Mouse (Mus musculus): ENCODE measurements around the gene Rpl36-ps4. TPM values are rescaled to one million over a fixed set of nuclear protein-coding genes. Genes with fewer than 3 reads are reported as not detected.

Rpl36-ps4 gene
- total RNA-seq (2021) = not detected
- long read RNA-seq, experiment 1 = 0 reads
- long read RNA-seq, experiment 2 = 0 reads

DNA sequence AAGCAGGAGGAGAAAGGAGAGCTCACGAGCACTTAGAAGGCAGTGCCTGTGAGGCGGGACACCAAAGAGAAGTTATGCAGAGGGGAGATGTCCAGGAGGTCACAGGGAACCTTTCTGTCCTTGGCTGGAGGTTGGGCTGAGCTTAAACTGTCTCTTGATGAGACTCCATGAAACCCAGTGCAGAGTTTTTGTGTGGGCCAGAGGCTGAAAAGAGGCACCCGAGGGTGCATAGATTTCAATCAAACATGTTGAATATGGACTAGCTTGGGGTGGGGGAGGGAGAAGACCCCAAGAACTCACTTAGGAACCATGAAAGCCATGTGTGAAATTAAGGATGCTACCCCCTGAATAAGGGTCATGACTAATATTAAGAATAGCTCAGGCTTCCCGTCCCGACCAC, at the start of gene Rpl36-ps4:
Gene Rpl36-ps4, plus strand, starts transcription at position 301 of the 400 bp plus-strand sequence.
- H3K4me3 ChIP-seq = no peak within 1 kb of the TSS
- intact Hi-C loops (cut with DNase I) = no loop called here
- TF ChIP-seq CTCF (IDR thresholded peaks at IDR 0.05) = no peak
- H3K27ac ChIP-seq = no peak within 1 kb of the TSS
- no peak for DNase-seq

DNA sequence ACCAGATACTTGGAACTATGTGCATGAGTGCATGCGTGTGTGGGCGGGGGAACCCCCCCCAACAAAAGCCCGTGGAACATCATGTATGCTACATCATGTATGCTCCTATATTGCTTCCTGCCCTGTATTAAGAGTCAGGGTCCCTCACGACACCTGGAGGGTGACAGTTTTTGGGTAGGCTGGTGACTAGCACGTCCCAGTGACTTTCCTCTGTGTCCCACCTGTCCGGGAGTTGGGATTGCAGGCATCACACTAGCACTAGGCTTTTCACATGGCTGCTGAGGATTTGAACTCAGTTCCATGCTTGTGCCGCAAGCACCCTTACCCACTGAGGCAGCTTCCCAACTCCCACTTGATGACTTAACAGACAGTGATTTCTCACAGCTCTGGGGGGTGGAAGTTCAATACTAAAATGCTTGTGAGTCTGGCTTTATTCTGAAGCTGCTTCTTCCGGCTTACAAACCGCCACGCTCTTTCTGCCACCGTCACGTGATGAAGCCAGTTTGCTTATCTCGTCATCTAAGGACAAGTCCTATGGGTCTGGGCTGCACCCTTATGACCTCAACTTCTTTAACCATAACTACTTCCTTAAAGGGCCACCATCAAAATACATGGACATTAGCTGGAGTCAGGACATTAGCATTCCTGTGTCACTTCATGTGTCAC, 49.2 kb upstream of the Rpl36-ps4 start:
- Histone ChIP-seq H3K27ac (no peak overlapping the region), H3K4me3 (no peak overlapping the region)
- TF ChIP-seq CTCF (IDR thresholded peaks at IDR 0.05) = no peak
- intact Hi-C loops (cut with DNase I) = no loop called here
- DNase-seq = no peak

DNA sequence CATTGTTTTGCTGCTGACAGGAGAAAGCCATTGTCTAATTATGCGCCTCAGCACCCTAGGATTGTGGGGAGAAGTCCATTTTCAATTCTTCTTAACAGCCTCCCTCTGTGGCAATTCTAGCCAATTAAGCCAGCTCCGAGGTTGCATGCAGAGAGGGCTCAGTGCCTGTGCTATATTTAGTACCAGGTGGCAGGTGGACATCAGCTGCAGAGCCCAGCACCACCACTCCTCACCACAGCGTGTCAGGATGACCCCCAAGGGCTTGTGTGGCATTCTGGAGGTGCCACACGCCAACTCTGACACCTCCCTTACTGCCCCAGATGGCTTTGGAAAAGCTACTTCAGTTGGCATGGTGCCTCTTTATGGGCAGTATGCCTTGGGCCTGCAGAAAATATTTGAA, 48.5 kb upstream of the Rpl36-ps4 start:
- no peak overlapping the region for H3K27ac ChIP-seq
- H3K4me3 ChIP-seq = no peak overlapping the region
- TF ChIP-seq CTCF (IDR thresholded peaks at IDR 0.05) = no peak
- intact Hi-C loops (cut with DNase I) = no loop called here
- DNase-seq = no peak

DNA sequence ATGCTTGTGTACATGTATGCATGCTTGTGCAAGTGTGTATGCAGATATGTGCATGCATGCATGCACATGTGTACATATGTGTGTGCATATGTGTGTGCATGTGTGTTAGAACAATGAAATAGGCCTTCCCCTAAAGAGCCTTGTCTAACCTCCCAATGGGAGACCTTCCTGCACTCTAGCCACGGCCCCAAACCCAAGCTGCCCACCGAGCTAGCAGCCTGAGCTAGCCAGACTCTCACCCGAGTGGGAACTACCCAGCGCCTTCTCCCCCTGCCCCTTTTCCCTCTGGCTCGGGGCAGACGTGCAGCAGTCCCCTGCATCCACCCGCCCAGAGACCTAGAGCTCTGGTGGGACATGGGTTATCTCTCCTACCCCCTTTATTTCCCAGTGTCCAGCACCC, 47.3 kb upstream of the Rpl36-ps4 start:
- intact Hi-C loops (cut with DNase I) = no loop called here
- H3K4me3 ChIP-seq = no peak overlapping the region
- no peak for DNase-seq
- H3K27ac ChIP-seq = no peak overlapping the region
- TF ChIP-seq CTCF (IDR thresholded peaks at IDR 0.05) = no peak

DNA sequence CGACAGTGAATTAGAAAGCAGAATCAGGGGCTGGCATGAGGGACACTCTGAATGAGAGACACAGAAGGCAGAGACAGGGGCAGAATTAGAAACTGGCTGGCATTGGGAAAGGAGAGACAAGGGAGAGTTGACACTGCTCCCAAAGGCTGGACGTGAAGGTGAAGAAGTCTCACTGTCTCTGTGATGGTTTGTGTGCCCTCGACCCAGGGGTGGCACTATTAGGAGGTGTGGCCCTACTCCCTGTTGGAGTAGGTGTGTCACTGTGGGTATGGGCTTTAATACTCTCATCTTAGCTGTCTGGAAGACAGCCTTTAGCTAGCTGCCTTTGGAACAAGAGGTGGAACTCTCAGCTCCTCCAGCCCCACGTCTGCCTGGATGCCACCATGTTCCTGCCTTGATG, 46.8 kb upstream of the Rpl36-ps4 start:
- Histone ChIP-seq H3K4me3 (no peak overlapping the region), H3K27ac (no peak overlapping the region)
- TF ChIP-seq CTCF (IDR thresholded peaks at IDR 0.05) = no peak
- DNase-seq = no peak
- intact Hi-C loops (cut with DNase I) = no loop called here

DNA sequence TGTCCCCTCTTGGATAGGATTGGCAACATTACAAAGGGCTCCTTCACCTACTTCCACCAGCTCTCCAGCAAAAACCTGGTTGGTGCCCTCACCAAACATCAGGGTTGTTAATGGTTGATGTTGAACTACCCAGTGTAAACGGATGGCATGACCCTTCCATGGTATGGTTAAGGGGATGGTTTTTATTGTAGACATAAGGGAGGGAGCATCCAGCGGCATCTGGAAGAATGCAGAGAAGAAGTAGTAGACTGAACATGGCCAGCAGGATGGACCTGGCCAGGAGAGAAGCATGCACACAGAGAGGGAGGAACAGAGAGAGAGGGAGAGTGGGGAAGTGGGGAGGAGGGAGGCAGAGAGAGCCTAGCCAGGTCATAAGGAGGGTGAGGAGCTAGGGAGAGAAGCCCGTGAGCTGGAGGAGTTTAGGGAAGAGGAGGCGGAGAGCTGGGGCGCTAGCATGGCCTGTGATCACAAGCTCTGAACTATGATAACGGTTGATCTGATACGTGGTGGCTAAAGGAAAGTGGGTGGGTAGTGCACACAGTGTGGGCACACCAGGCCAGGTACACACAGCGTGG, 45.3 kb upstream of the Rpl36-ps4 start:
- Histone ChIP-seq H3K27ac (no peak overlapping the region), H3K4me3 (no peak overlapping the region)
- intact Hi-C loops (cut with DNase I) = no loop called here
- TF ChIP-seq CTCF (IDR thresholded peaks at IDR 0.05) = no peak
- DNase-seq = no peak

DNA sequence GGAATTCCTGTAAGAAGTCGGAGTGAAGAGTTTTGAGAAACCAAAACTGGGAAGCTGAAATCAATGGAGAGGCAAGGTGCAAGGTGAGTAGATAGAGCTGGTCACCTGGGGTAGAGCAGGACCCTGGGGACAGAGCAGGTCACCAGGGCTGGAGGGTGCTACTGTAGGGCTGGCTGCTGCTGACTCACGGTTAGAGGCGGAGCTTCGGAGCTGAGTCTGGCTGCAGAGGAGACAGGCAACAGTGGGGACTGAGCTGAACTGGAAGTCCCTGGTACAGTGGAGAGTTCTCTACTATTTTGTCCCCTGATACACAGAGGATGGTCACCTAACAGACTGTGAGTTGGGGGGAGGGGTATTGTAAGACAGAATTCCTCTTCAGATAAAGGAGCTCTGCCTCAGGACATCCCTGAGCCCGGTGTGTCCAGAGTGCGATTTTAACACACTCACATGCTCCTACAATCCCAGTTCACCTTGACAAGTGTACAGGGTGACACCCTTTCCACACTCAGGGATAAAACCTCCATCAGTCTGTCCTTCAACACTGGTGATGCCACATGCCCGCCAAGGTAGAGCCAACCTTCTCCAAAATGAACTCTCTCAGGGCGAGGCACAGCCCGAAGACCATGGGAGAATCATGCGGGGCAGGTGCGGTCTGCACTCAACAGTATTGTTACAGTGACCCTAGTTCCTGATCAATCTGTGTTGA, 44.3 kb upstream of the Rpl36-ps4 start:
- Histone ChIP-seq H3K4me3 (no peak overlapping the region), H3K27ac (no peak overlapping the region)
- intact Hi-C loops (cut with DNase I) = no loop called here
- no peak for TF ChIP-seq CTCF (IDR thresholded peaks at IDR 0.05)
- DNase-seq = no peak

DNA sequence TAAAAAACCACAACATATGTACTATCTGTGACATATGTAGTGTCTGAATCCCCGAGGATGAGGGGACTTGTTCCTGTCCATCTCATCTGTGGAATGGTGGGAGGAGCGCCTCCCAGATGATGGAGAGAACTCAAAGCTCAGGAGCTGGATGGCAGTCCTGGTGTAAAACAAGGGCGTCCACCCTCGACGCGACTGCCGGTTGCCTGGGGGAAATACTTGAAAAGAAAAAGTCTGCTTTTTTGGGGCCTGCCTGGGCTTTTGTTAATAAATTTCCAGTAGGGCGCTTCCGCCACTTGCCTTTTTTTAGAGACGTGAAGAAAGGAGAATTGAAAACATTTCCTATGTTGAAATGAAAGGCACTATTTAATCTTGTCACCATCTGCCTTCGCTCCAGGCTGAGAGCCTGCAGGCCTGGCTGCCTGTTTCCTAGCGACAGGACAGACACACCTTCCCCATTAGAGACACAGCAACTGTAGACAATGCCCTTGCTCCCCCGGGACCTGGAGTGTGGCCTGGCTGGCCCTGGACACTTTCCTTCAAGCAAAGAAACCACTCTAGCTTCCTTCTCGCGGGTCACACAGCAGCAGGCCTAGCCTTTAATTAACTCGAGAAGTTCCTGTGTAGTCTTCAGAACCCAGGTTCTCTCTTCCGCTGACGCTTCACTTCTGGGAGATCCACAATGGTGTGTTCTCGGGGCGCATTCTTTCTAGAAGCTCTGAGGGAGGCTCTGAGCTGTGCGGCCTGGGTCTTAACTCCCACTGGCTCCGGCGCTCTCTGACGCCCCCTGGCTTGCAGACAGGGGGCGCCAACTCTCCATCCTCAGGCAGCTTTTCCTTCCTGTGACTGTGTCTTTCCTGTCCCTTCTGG, 43.3 kb upstream of the Rpl36-ps4 start:
- intact Hi-C loops (cut with DNase I) = no loop called here
- peak; percentile 43 for DNase-seq
- no peak overlapping the region for H3K4me3 ChIP-seq
- peak; percentile 53 for TF ChIP-seq CTCF (IDR thresholded peaks at IDR 0.05)
- no peak overlapping the region for H3K27ac ChIP-seq

DNA sequence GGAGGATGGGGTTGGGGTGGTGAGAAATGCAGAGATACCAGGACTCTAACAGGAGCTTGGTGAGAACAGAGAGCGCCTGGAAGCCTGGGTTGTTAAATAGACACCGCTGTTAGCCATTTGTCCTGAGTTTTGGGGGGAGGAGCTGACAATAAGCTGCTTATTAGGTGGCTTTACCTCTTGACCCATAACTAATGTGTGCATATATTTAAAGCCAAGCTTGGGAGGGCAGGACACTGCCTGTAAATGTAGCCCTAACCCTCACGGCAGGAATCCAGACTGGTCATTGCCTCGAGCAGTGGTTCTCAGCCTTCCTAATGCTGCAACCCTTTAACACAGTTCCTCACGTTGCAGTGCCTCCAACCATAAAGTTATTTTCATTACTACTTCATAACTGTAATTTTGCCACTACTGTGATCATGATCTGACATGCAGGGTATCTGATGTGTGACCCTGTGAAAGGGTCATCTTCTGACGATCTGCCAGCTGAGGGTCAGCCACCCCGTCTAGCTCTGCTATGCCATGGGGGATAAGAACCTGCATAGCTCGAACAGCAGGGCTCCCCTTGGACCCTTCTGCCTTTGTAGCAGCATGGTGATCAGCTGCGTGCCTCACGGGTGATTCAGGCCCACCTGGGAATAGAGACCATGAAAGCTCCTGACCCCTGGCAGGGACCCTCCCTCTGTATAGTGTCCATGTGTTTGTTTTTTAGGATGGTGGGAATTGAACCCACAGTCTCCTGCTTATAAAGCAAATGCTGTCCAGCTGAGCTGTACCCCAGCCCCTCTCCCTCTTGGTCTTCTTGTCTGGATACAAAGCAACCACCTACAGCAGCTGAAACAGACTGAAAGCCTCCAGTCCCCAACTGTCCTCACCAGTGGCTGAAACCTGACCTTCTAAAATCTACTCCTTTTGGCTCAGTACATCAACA, 42.0 kb upstream of the Rpl36-ps4 start:
- intact Hi-C loops (cut with DNase I) = no loop called here
- TF ChIP-seq CTCF (IDR thresholded peaks at IDR 0.05) = no peak
- no peak for DNase-seq

DNA sequence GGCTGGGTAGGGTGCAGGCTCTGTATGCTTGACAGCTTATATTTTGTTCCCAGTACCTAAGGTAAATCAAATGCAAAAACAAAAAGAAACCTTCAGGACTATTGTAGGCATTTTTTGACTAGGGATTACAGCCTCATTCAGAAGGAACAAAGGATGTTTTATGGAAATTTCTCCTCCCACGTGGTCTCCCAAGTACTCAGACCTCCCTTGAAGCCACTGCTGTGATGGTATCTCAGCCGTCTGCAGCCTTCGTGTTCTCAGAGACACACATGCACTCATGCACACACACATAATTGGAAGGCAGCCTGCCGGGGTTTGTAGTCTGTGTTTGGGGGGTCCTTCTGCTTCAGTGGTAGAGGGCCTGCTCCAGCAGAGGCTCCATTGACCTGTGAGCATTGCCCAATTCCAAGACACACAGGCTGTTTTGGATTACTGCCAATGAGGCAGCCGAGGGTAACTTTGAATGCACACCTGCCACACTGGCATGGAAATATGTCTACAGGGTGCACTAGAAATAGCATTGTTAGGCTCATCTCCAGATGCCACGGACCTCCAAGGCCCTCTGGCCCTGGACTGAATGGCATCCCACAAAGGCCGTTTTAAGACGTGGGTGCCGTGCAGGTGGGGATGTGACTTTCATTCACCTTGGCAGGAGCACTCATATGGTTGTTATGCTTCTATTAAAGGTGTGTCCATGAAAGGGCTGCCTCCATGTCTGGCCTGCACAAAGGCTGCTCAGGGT, 41.1 kb upstream of the Rpl36-ps4 start:
- Histone ChIP-seq H3K27ac (no peak overlapping the region), H3K4me3 (no peak overlapping the region)
- intact Hi-C loops (cut with DNase I) = no loop called here
- no peak for DNase-seq
- TF ChIP-seq CTCF (IDR thresholded peaks at IDR 0.05) = no peak

More for the DNA sequence above, 42.0 kb upstream of the Rpl36-ps4 start:
- Histone ChIP-seq H3K27ac (no peak overlapping the region), H3K4me3 (no peak overlapping the region)

DNA sequence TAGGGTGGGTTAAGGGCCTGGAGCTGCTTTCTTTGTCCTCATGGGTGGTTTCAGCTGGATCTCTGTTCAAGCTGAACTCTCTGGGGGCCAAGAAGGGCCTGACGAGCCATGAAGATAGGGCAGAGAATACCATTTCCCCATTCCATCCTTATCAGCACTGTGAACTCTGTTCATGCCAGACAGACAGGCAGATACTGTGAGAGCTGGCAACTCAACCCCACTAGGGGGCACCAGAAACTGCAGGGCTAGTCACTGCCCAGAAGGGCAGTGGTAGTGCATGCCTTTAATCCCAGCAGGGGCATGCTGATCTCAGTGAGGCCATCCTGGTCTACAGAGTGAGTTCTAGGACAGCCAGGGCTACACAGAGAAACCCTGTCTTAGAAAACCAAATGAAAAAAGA, 38.2 kb upstream of the Rpl36-ps4 start:
- TF ChIP-seq CTCF (IDR thresholded peaks at IDR 0.05) = peak; percentile 54
- no peak for DNase-seq
- Histone ChIP-seq H3K4me3 (no peak overlapping the region), H3K27ac (no peak overlapping the region)
- intact Hi-C loops (cut with DNase I) = no loop called here

Data from gastrocnemius, adult 2 months (tissue).